In the genomic region with DNA sequence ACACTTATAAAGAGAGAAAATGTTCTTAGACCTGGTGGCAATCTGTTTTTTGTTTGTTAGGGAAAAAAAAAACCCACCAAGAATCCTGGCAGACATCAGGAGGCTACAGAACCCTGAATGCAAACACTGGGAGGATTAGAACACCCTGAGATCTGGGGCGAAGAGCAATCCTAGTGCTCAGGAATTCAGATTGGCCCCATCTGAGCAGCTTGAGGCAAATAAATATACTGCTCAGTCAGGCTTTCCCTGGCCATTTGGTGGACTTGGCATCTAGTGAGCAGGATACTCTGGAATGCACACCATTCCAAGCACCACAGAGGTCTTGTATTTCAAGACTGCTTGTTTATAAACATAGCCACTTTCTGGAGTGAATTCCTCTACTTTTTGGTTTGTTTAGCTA, we compare ENCODE assay signal across 14 mouse cellular contexts.
DNase-seq lines count a peak whose midpoint lies in the region; ATAC-seq and TF ChIP-seq lines count a peak whose summit lies in the region.
"Had no signal": no experiment of that assay in that cellular context is flagged by ENCODE, and none has a peak within 500 bp of the region (broad histone marks: within the 10 kb centered on the region; RNA-seq: fewer than 3 reads in every experiment).

No protein-coding gene starts in this region.

- no peaks in the 10 kb centered on the region for H3K36me3 ChIP-seq in lung, postnatal 0 days (ENCODE audit: insufficient read depth, low read length)
- no peaks in the 10 kb centered on the region for H3K36me3 ChIP-seq in embryonic facial prominence, embryonic 12.5 days
- H3K36me3 ChIP-seq: heart, embryonic 12.5 days; hindbrain, embryonic 10.5 days; midbrain, embryonic 10.5 days had no signal

- no peak for TF ChIP-seq EP300 in lung, postnatal 0 days (IDR thresholded peaks at IDR 0.05)

- no peak for TF ChIP-seq CTCF in lung, postnatal 0 days (IDR thresholded peaks at IDR 0.05)

- no peak overlapping the region for H3K4me2 ChIP-seq in lung, postnatal 0 days (replicated peaks; ENCODE audit: low read depth, low read length)
- H3K4me2 ChIP-seq in embryonic facial prominence, embryonic 12.5 days (replicated peaks) = no peak overlapping the region
- H3K4me2 ChIP-seq: heart, embryonic 12.5 days had no signal

- H3K9me3 ChIP-seq in lung, postnatal 0 days (ENCODE audit: low read length) = no peaks in the 10 kb centered on the region
- H3K9me3 ChIP-seq in embryonic facial prominence, embryonic 12.5 days = no peaks in the 10 kb centered on the region
- H3K9me3 ChIP-seq: heart, embryonic 12.5 days; hindbrain, embryonic 10.5 days; midbrain, embryonic 10.5 days had no signal

- H3K4me1 ChIP-seq in lung, postnatal 0 days (ENCODE audit: insufficient read depth, low read depth, low read length) = no peaks in the 10 kb centered on the region
- peaks cover 18% of the 10 kb centered on the region for H3K4me1 ChIP-seq in embryonic facial prominence, embryonic 12.5 days
- H3K4me1 ChIP-seq: heart, embryonic 12.5 days; hindbrain, embryonic 10.5 days had no signal

- WGBS in lung, postnatal 0 days = 50% methylated on average over 1 of the region's 1 CpGs
- WGBS in embryonic facial prominence, embryonic 12.5 days = 26% methylated on average over 1 of the region's 1 CpGs

- DNase-seq in embryo, embryonic 10 days (ENCODE audit: low spot score) = peak; percentile 43
- DNase-seq in embryo, embryonic 9.5 days (ENCODE audit: extremely low spot score) = no peak
- peak; percentile 26 for DNase-seq in lung, postnatal 36 days
- no peak for DNase-seq in lung, postnatal 0 days (ENCODE audit: low spot score)
- DNase-seq in yolk sac, embryonic 10.5 days (ENCODE audit: low spot score) = peak; percentile 7
- no peak for DNase-seq in gastrocnemius, postnatal 4 days (ENCODE audit: low spot score in 2 of 2)
- DNase-seq: gastrocnemius, postnatal 14 days; right cerebral cortex, postnatal 25 days had no signal

- ATAC-seq in lung, postnatal 0 days = no peak
- ATAC-seq in embryonic facial prominence, embryonic 12.5 days (ENCODE audit: insufficient number of reproducible peaks, insufficient read depth, low FRiP score, low TSS enrichment) = no peak
- ATAC-seq in erythroblast, adult 5-6 weeks (replicated peaks; ENCODE audit: low FRiP score, poor library complexity, severe bottlenecking) = no peak
- ATAC-seq: forebrain, embryonic 14.5 days had no signal

- no peaks in the 10 kb centered on the region for H3K27me3 ChIP-seq in lung, postnatal 0 days (replicated peaks; ENCODE audit: insufficient read depth, low read length)
- no peaks in the 10 kb centered on the region for H3K27me3 ChIP-seq in embryonic facial prominence, embryonic 12.5 days
- H3K27me3 ChIP-seq: heart, embryonic 12.5 days had no signal

- no peak overlapping the region for H3K9ac ChIP-seq in lung, postnatal 0 days (replicated peaks; ENCODE audit: low read depth)
- no peak overlapping the region for H3K9ac ChIP-seq in embryonic facial prominence, embryonic 12.5 days
- H3K9ac ChIP-seq: heart, embryonic 12.5 days had no signal

- no peak overlapping the region for H3K27ac ChIP-seq in lung, postnatal 0 days (ENCODE audit: low read length)
- peak overlapping the region; percentile 41; the same call in 1 of the 2 replicates for H3K27ac ChIP-seq in embryonic facial prominence, embryonic 12.5 days
- H3K27ac ChIP-seq: hindbrain, embryonic 10.5 days; midbrain, embryonic 10.5 days had no signal

- H3K4me3 ChIP-seq in lung, postnatal 0 days (ENCODE audit: low read depth, low read length) = no peak overlapping the region
- no peak overlapping the region for H3K4me3 ChIP-seq in embryonic facial prominence, embryonic 12.5 days
- H3K4me3 ChIP-seq: heart, embryonic 12.5 days; hindbrain, embryonic 10.5 days; midbrain, embryonic 10.5 days had no signal

Comparison
In these comparisons a context has a peak if more than half of its experiments do, and no peak if none do; other contexts are left out.
1. DNase-seq: peak in embryo, embryonic 10 days (single experiment), lung, postnatal 36 days (single experiment) and yolk sac, embryonic 10.5 days (single experiment); none in embryo, embryonic 9.5 days (single experiment), lung, postnatal 0 days (single experiment) and gastrocnemius, postnatal 4 days (0 of 2).